Mouse (Mus musculus) hindbrain, postnatal 0 days (tissue): ENCODE measurements around the gene Nlrp14. TPM values are rescaled to one million over a fixed set of nuclear protein-coding genes. Genes with fewer than 3 reads are reported as not detected.

Source experiments
- ATAC-seq: fragments of 200-750 bp; cut with Nextera tagmentation; 2 replicates; pipeline ENCODE4 v1.8.0; 2017; ENCODE audit warnings: mild to moderate bottlenecking, moderate TSS enrichment, moderate library complexity
- DNase-seq: peaks from one replicate; pipeline ENCODE4 v3.0.0-alpha.2; 2015; ENCODE audit warnings: low spot score
- H3K27ac ChIP-seq: fragments of 300-500 bp; sonication (generic); 2 replicates; pipeline ENCODE4 v1.5.1; 2014; ENCODE audit warnings: mild to moderate bottlenecking
- H3K27me3 ChIP-seq: fragments of 300-500 bp; sonication (generic); 2 replicates; pipeline ENCODE4 v1.6.1; 2014; ENCODE audit warnings: low read length, mixed read lengths; ENCODE audit not compliant: insufficient read depth
- H3K36me3 ChIP-seq: fragments of 300-500 bp; sonication (generic); 2 replicates; pipeline ENCODE4 v1.6.1; 2014; ENCODE audit warnings: low read length, mixed read lengths; ENCODE audit not compliant: insufficient read depth
- H3K4me1 ChIP-seq: fragments of 300-500 bp; sonication (generic); 2 replicates; pipeline ENCODE4 v1.6.1; 2014; ENCODE audit warnings: antibody characterized with exemption, low read length, mixed read lengths; ENCODE audit not compliant: insufficient read depth
- H3K4me2 ChIP-seq: fragments of 300-500 bp; sonication (generic); 2 replicates; pipeline ENCODE4 v1.6.1; 2014; ENCODE audit warnings: low read depth, mild to moderate bottlenecking, low read length, moderate library complexity, mixed read lengths
- H3K4me3 ChIP-seq: fragments of 300-500 bp; sonication (generic); 2 replicates; pipeline ENCODE4 v1.5.1; 2014; ENCODE audit warnings: low read length
- H3K9ac ChIP-seq: fragments of 300-500 bp; sonication (generic); replicated peaks from 2 replicates; pipeline ENCODE4 v1.6.1; 2014; ENCODE audit warnings: mild to moderate bottlenecking, low read length, moderate library complexity, mixed read lengths
- H3K9me3 ChIP-seq: fragments of 300-500 bp; sonication (generic); 2 replicates; pipeline ENCODE4 v1.6.1; 2016; ENCODE audit warnings: low read length, mixed read lengths
- CTCF ChIP-seq: IDR thresholded peaks from 2 replicates; pipeline ENCODE4 v1.5.1; 2016; ENCODE audit warnings: antibody characterized with exemption, control low read depth, low read depth
- WGBS: fragments of 180-500 bp; shearing (Covaris S2); extraction: QIAGEN DNeasy Blood & Tissue Kit; methylation state at CpG from one replicate; pipeline ENCODE4 v1.1.7; 2014; 5-methylcytosine and 5-hydroxymethylcytosine counted together
- polyA plus RNA-seq: library from polyadenylated mRNA; unstranded; fragments of >200 nt; fragmentation: Nextera tagmentation; extraction: Ambion mirVana; gene quantifications from 2 replicates; pipeline ENCODE4 v1.2.1, GENCODE M21; 2015
- total RNA-seq: library from RNA; depleted of rRNA; stranded (reverse); fragments of >200 nt; gene quantifications from 2 replicates; pipeline ENCODE4 v1.2.3, GENCODE M21; 2014; rRNA removed

Nlrp14 gene
- total and polyA plus RNA-seq, 2 experiments from 2014 or later, result 0.06 to 0.10 TPM

GRCm38 (mm10) chr7:107210126-107210576 lies 43.4 kb downstream of the Nlrp14 start:
- H3K27me3 ChIP-seq, result peaks cover 24% of the 10 kb centered on the region
- ATAC-seq, result peak; percentile 49; the same call in 1 of the 2 replicates

GRCm38 (mm10) chr7:107215723-107216122 lies 48.9 kb downstream of the Nlrp14 start:
- Histone ChIP-seq H3K27ac (no peak overlapping the region), H3K4me3 (no peak overlapping the region), H3K9me3 (no peaks in the 10 kb centered on the region), H3K9ac (no peak overlapping the region), H3K36me3 (no peaks in the 10 kb centered on the region), H3K27me3 (peaks cover 10% of the 10 kb centered on the region; the same call in 1 of the 2 replicates), H3K4me2 (no peak overlapping the region), H3K4me1 (no peaks in the 10 kb centered on the region)
- TF ChIP-seq CTCF, result peak; percentile 83
- DNase-seq, result peak; percentile 68
- peak; percentile 83 for ATAC-seq

More at GRCm38 (mm10) chr7:107210126-107210576, 43.4 kb downstream of the Nlrp14 start:
- 25% methylated on average over 61 of the region's 77 CpGs for WGBS
- H3K4me2 ChIP-seq, result peak overlapping the region; percentile 10; the same call in 1 of the 2 replicates
- no peak overlapping the region for H3K9ac ChIP-seq
- H3K4me1 ChIP-seq, result no peaks in the 10 kb centered on the region
- H3K36me3 ChIP-seq, result no peaks in the 10 kb centered on the region
- no peak overlapping the region for H3K27ac ChIP-seq
- H3K9me3 ChIP-seq, result peaks cover 14% of the 10 kb centered on the region
- TF ChIP-seq CTCF, result no peak
- peak overlapping the region; percentile 23 for H3K4me3 ChIP-seq
- no peak for DNase-seq

GRCm38 (mm10) chr7:107216845-107217244 lies 50.1 kb downstream of the Nlrp14 start:
- WGBS, result 83% methylated on average over 2 of the region's 2 CpGs

GRCm38 (mm10) chr7:107236854-107237253 lies 70.1 kb downstream of the Nlrp14 start:
- no peak for TF ChIP-seq CTCF
- DNase-seq, result no peak
- H3K27ac ChIP-seq, result no peak overlapping the region
- H3K4me3 ChIP-seq, result no peak overlapping the region
- H3K9ac ChIP-seq, result no peak overlapping the region
- 16% methylated on average over 3 of the region's 3 CpGs for WGBS
- no peaks in the 10 kb centered on the region for H3K9me3 ChIP-seq
- H3K36me3 ChIP-seq, result no peaks in the 10 kb centered on the region
- no peaks in the 10 kb centered on the region for H3K27me3 ChIP-seq
- no peak for ATAC-seq
- no peaks in the 10 kb centered on the region for H3K4me1 ChIP-seq
- no peak overlapping the region for H3K4me2 ChIP-seq

More at GRCm38 (mm10) chr7:107216845-107217244, 50.1 kb downstream of the Nlrp14 start:
- no peak overlapping the region for H3K27ac ChIP-seq
- H3K36me3 ChIP-seq, result no peaks in the 10 kb centered on the region
- no peaks in the 10 kb centered on the region for H3K4me1 ChIP-seq
- H3K4me3 ChIP-seq, result no peak overlapping the region
- no peak overlapping the region for H3K9ac ChIP-seq
- no peaks in the 10 kb centered on the region for H3K27me3 ChIP-seq
- H3K4me2 ChIP-seq, result no peak overlapping the region
- DNase-seq (no peak), ATAC-seq (no peak)
- peak; percentile 34; the same call in 1 of the 2 replicates for TF ChIP-seq CTCF
- H3K9me3 ChIP-seq, result no peaks in the 10 kb centered on the region

- peak; percentile 56 for TF ChIP-seq CTCF
- Histone ChIP-seq H3K4me3 (no peak overlapping the region), H3K9me3 (no peaks in the 10 kb centered on the region), H3K4me1 (no peaks in the 10 kb centered on the region), H3K9ac (no peak overlapping the region), H3K27me3 (no peaks in the 10 kb centered on the region), H3K36me3 (no peaks in the 10 kb centered on the region), H3K27ac (no peak overlapping the region), H3K4me2 (no peak overlapping the region)
- WGBS, result 75% methylated on average over 3 of the region's 3 CpGs
- DNase-seq, result peak; percentile 51
- ATAC-seq, result no peak
These were observed 70.7 kb downstream of the Nlrp14 start for GRCm38 (mm10) chr7:107237498-107237897.

- DNase-seq, result no peak
- Histone ChIP-seq H3K4me2 (no peak overlapping the region), H3K4me1 (no peaks in the 10 kb centered on the region), H3K4me3 (no peak overlapping the region), H3K36me3 (no peaks in the 10 kb centered on the region), H3K9ac (no peak overlapping the region), H3K27ac (no peak overlapping the region), H3K9me3 (no peaks in the 10 kb centered on the region), H3K27me3 (no peaks in the 10 kb centered on the region)
- no peak for TF ChIP-seq CTCF
- no peak for ATAC-seq
- WGBS, result 92% methylated on average over 5 of the region's 5 CpGs
These were observed 74.6 kb downstream of the Nlrp14 start for GRCm38 (mm10) chr7:107241371-107241883.

Other genes with a start within 250 kb of the Nlrp14 start
- gene Olfr709-ps1, start 234.8 kb upstream of the Nlrp14 start, total RNA-seq, result not detected in 2 replicates
- gene Olfr709-ps1, start 234.8 kb upstream of the Nlrp14 start, polyA plus RNA-seq, result not detected in 2 replicates
- not detected in 2 replicates for gene Olfr710, start 218.7 kb upstream of the Nlrp14 start, total RNA-seq
- gene Olfr710, start 218.7 kb upstream of the Nlrp14 start, polyA plus RNA-seq, result not detected in 2 replicates
- gene Olfr6, start 203.1 kb upstream of the Nlrp14 start, total RNA-seq, result not detected in 2 replicates
- gene Olfr6, start 203.1 kb upstream of the Nlrp14 start, polyA plus RNA-seq, result not detected in 2 replicates
- not detected in 2 replicates for gene Olfr711, start 191.5 kb upstream of the Nlrp14 start, total RNA-seq
- not detected in 2 replicates for gene Olfr711, start 191.5 kb upstream of the Nlrp14 start, polyA plus RNA-seq
- gene Olfr2, start 160.9 kb upstream of the Nlrp14 start, total RNA-seq, result not detected in 2 replicates
- not detected in 2 replicates for gene Olfr2, start 160.9 kb upstream of the Nlrp14 start, polyA plus RNA-seq
- gene Olfr713, start 135.8 kb upstream of the Nlrp14 start, total RNA-seq, result not detected in 2 replicates
- not detected in 2 replicates for gene Olfr713, start 135.8 kb upstream of the Nlrp14 start, polyA plus RNA-seq
- not detected in 2 replicates for gene Olfr714, start 96.0 kb upstream of the Nlrp14 start, total RNA-seq
- gene Olfr714, start 96.0 kb upstream of the Nlrp14 start, polyA plus RNA-seq, result not detected in 2 replicates
- not detected in 2 replicates for gene Olfr17, start 73.8 kb upstream of the Nlrp14 start, total RNA-seq
- gene Olfr17, start 73.8 kb upstream of the Nlrp14 start, polyA plus RNA-seq, result not detected in 2 replicates
- gene Olfr715b, start 56.6 kb upstream of the Nlrp14 start, total RNA-seq, result not detected in 2 replicates
- gene Olfr715b, start 56.6 kb upstream of the Nlrp14 start, polyA plus RNA-seq, result not detected in 2 replicates
- not detected in 2 replicates for gene Olfr715, start 35.9 kb upstream of the Nlrp14 start, total RNA-seq
- not detected in 2 replicates for gene Olfr715, start 35.9 kb upstream of the Nlrp14 start, polyA plus RNA-seq
- not detected in 2 replicates for gene Olfr716, start 28.7 kb upstream of the Nlrp14 start, total RNA-seq
- gene Olfr716, start 28.7 kb upstream of the Nlrp14 start, polyA plus RNA-seq, result not detected in 2 replicates
- gene Rbmxl2, start 42.5 kb downstream of the Nlrp14 start, total RNA-seq, result not detected in 2 replicates
- not detected in 2 replicates for gene Rbmxl2, start 42.5 kb downstream of the Nlrp14 start, polyA plus RNA-seq
- 30.0 and 63.9 TPM in 2 replicates for gene Syt9, start 203.7 kb downstream of the Nlrp14 start, total RNA-seq
- gene Syt9, start 203.7 kb downstream of the Nlrp14 start, polyA plus RNA-seq, result 10.3 and 12.4 TPM in 2 replicates